Mouse (Mus musculus) neural tube, embryonic 13.5 days (tissue): Measurements from ENCODE around the gene Mis12. TPM values are rescaled to one million over a fixed set of nuclear protein-coding genes. Genes with fewer than 3 reads are reported as not detected.

Source experiments
- ATAC-seq: fragments of 200-750 bp; cut with Nextera tagmentation; 2 replicates; pipeline ENCODE4 v1.8.0; 2017; ENCODE audit warnings: low read depth, mild to moderate bottlenecking, moderate TSS enrichment, moderate library complexity
- H3K27ac ChIP-seq: fragments of 300-500 bp; sonication (generic); replicated peaks from 2 replicates; pipeline ENCODE4 v1.5.1; 2015; ENCODE audit warnings: moderate library complexity, mild to moderate bottlenecking, inconsistent platforms
- H3K27me3 ChIP-seq: fragments of 300-500 bp; sonication (generic); 2 replicates; pipeline ENCODE4 v1.6.1; 2015; ENCODE audit warnings: mild to moderate bottlenecking, inconsistent platforms
- H3K36me3 ChIP-seq: fragments of 300-500 bp; sonication (generic); 2 replicates; pipeline ENCODE4 v1.6.1; 2015; ENCODE audit warnings: mild to moderate bottlenecking, inconsistent platforms
- H3K4me1 ChIP-seq: fragments of 300-500 bp; sonication (generic); replicated peaks from 2 replicates; pipeline ENCODE4 v1.6.1; 2015; ENCODE audit warnings: inconsistent platforms
- H3K4me2 ChIP-seq: fragments of 300-500 bp; sonication (generic); 2 replicates; pipeline ENCODE4 v1.6.1; 2015; ENCODE audit warnings: inconsistent platforms, mild to moderate bottlenecking, moderate library complexity
- H3K4me3 ChIP-seq: fragments of 300-500 bp; sonication (generic); 2 replicates; pipeline ENCODE4 v1.5.1; 2015; ENCODE audit warnings: mild to moderate bottlenecking, inconsistent platforms
- H3K9ac ChIP-seq: fragments of 300-500 bp; sonication (generic); 2 replicates; pipeline ENCODE4 v1.6.1; 2015; ENCODE audit warnings: moderate library complexity, mild to moderate bottlenecking, inconsistent platforms
- H3K9me3 ChIP-seq: fragments of 300-500 bp; sonication (generic); 2 replicates; pipeline ENCODE4 v1.6.1; 2016; ENCODE audit warnings: inconsistent platforms
- WGBS: fragments of 180-500 bp; shearing (Covaris S2); methylation state at CpG from one replicate; pipeline ENCODE4 v1.1.7; 2015; 5-methylcytosine and 5-hydroxymethylcytosine counted together
- polyA plus RNA-seq: library from polyadenylated mRNA; unstranded; fragments of >200 nt; fragmentation: Nextera tagmentation; extraction: Ambion mirVana; gene quantifications from 2 replicates; pipeline ENCODE4 v1.2.1, GENCODE M21; 2015

Gene Mis12
- polyA plus RNA-seq, 1 experiment from 2014 or later = 34.0 TPM

GRCm38 (mm10) chr11:71029403-71030118 is 10.2 kb downstream of the Mis12 start:
- WGBS = 72% methylated on average over 3 of the region's 3 CpGs

DNA sequence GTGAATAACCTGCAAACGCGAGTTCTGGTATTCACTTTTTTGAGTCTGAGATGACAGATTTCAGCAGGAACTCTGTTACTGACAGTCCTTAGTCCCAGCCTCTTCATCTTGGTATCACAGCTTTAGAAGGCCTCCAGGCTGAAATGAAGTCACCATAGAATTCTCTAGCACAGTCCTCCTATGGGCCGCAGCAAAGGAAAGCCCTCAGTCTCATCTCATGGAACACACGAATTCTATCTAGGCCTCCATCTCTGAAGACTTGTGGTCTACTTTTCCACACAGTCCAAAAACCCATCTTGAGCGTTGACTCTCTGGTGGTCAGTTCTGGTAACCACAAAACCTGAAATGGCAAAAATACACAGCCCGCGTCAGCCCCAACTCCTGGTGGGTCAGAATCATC is 12.7 kb downstream of the Mis12 start:
- Histone ChIP-seq H3K9ac (peak overlapping the region; percentile 95), H3K4me1 (peaks cover 31% of the 10 kb centered on the region), H3K4me2 (peak overlapping the region; percentile 82), H3K36me3 (peaks cover 23% of the 10 kb centered on the region), H3K27ac (peak overlapping the region; percentile 95), H3K4me3 (peak overlapping the region; percentile 72), H3K27me3 (no peaks in the 10 kb centered on the region), H3K9me3 (no peaks in the 10 kb centered on the region)
- ATAC-seq = no peak
- WGBS = 69% methylated on average over 7 of the region's 7 CpGs

More at GRCm38 (mm10) chr11:71029403-71030118, 10.2 kb downstream of the Mis12 start:
- Histone ChIP-seq H3K4me1 (peaks cover 31% of the 10 kb centered on the region), H3K27ac (no peak overlapping the region), H3K9me3 (no peaks in the 10 kb centered on the region), H3K36me3 (peaks cover 46% of the 10 kb centered on the region), H3K9ac (no peak overlapping the region), H3K4me2 (no peak overlapping the region), H3K27me3 (no peaks in the 10 kb centered on the region), H3K4me3 (no peak overlapping the region)
- ATAC-seq = no peak

- Histone ChIP-seq H3K36me3 (peaks cover 18% of the 10 kb centered on the region), H3K9ac (peak overlapping the region; percentile 95), H3K4me3 (peak overlapping the region; percentile 72), H3K4me1 (peaks cover 31% of the 10 kb centered on the region), H3K27ac (peak overlapping the region; percentile 95), H3K4me2 (peak overlapping the region; percentile 82), H3K9me3 (no peaks in the 10 kb centered on the region), H3K27me3 (no peaks in the 10 kb centered on the region)
- ATAC-seq = peak; percentile 68; the same call in 1 of the 2 replicates
- WGBS = 2% methylated on average over 26 of the region's 26 CpGs
Observed at GRCm38 (mm10) chr11:71032491-71033162, 13.2 kb downstream of the Mis12 start.

GRCm38 (mm10) chr11:71033163-71033761 is 13.9 kb downstream of the Mis12 start, which contains the start of gene 6330403K07Rik:
6330403K07Rik (minus strand) TSS chr11:71033513.
- Histone ChIP-seq H3K9ac (peak within 1 kb of the TSS; percentile 95), H3K4me3 (peak within 1 kb of the TSS; percentile 72), H3K27me3 (no peaks in the 10 kb centered on the region), H3K9me3 (no peaks in the 10 kb centered on the region), H3K4me1 (peaks cover 31% of the 10 kb centered on the region), H3K4me2 (peak within 1 kb of the TSS; percentile 82), H3K27ac (peak within 1 kb of the TSS; percentile 95), H3K36me3 (peaks cover 11% of the 10 kb centered on the region; the same call in 1 of the 2 replicates)
- WGBS = under 1% methylated on average over 29 of the region's 31 CpGs
- ATAC-seq = peak; percentile 96

GRCm38 (mm10) chr11:71039526-71040298 is 20.3 kb downstream of the Mis12 start:
- Histone ChIP-seq H3K9me3 (no peaks in the 10 kb centered on the region), H3K4me3 (no peak overlapping the region), H3K36me3 (no peaks in the 10 kb centered on the region), H3K4me2 (no peak overlapping the region), H3K27ac (no peak overlapping the region), H3K9ac (no peak overlapping the region), H3K27me3 (no peaks in the 10 kb centered on the region), H3K4me1 (no peaks in the 10 kb centered on the region)
- WGBS = 92% methylated on average over 5 of the region's 5 CpGs
- no peak for ATAC-seq

DNA sequence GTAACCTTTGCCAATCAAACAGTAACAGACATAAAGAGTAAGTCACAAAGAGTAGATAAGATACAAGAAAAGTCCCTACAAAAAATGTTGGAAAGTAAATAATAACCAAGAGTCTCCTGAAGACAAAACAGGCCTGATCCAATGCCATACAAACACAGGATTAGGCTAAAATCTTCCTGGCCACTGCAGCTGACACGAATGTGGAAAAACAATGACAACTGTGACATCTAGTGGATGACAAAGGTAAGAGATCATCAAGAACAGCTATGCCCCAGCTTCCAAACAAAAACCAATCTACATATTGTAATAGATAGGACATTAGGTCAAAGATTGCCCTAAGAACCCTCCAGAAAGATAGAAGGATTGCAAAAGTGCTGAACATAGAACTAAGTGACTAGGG is 33.1 kb downstream of the Mis12 start:
- Histone ChIP-seq H3K4me1 (no peaks in the 10 kb centered on the region), H3K36me3 (no peaks in the 10 kb centered on the region), H3K27me3 (no peaks in the 10 kb centered on the region), H3K9ac (no peak overlapping the region), H3K4me3 (no peak overlapping the region), H3K27ac (no peak overlapping the region), H3K9me3 (no peaks in the 10 kb centered on the region), H3K4me2 (no peak overlapping the region)
- WGBS = 9% methylated on average over 1 of the region's 1 CpGs
- ATAC-seq = 0 out of 2 replicates have a peak, but pooled peaks have one; percentile 65

- WGBS = 85% methylated on average over 1 of the region's 1 CpGs
- Histone ChIP-seq H3K36me3 (no peaks in the 10 kb centered on the region), H3K4me1 (no peaks in the 10 kb centered on the region), H3K27ac (no peak overlapping the region), H3K9ac (no peak overlapping the region), H3K4me2 (no peak overlapping the region), H3K4me3 (no peak overlapping the region), H3K27me3 (no peaks in the 10 kb centered on the region), H3K9me3 (no peaks in the 10 kb centered on the region)
- ATAC-seq = no peak
Observed at GRCm38 (mm10) chr11:71076342-71076741, 56.9 kb downstream of the Mis12 start.

Other genes with a start within 250 kb of the Mis12 start
- not detected in 2 replicates for gene Scimp, start 207.0 kb upstream of the Mis12 start, polyA plus RNA-seq
- gene Rabep1, start 174.8 kb upstream of the Mis12 start, polyA plus RNA-seq = 80.3 and 86.9 TPM in 2 replicates
- 124 and 138 TPM in 2 replicates for gene Nup88, start 49.6 kb upstream of the Mis12 start, polyA plus RNA-seq
- gene Rpain, start 49.4 kb upstream of the Mis12 start, polyA plus RNA-seq = 73.3 and 80.2 TPM in 2 replicates
- 188 and 193 TPM in 2 replicates for gene C1qbp, start 36.6 kb upstream of the Mis12 start, polyA plus RNA-seq
- gene Dhx33, start 15.2 kb upstream of the Mis12 start, polyA plus RNA-seq = 14.0 and 15.2 TPM in 2 replicates
- 35.8 and 37.8 TPM in 2 replicates for gene Derl2, start 230 bp downstream of the Mis12 start, polyA plus RNA-seq
- 544 and 566 TPM in 2 replicates for gene 6330403K07Rik, start 13.9 kb downstream of the Mis12 start, polyA plus RNA-seq
- 0.04 and 0.07 TPM in 2 replicates for gene Nlrp1a, start 125.1 kb downstream of the Mis12 start, polyA plus RNA-seq
- 0.14 TPM in 1 of 2 replicates, not detected in the other for gene Nlrp1b, start 211.1 kb downstream of the Mis12 start, polyA plus RNA-seq